Mouse (Mus musculus) lung, postnatal 0 days (tissue): ENCODE measurements around the gene Mmp21.

ENCODE experiments used
- CTCF ChIP-seq: IDR thresholded peaks from 2 replicates; pipeline ENCODE4 v1.5.1; 2016; ENCODE audit warnings: antibody characterized with exemption, mild to moderate bottlenecking
- EP300 ChIP-seq: IDR thresholded peaks from 2 replicates; pipeline ENCODE4 v1.6.1; 2016; ENCODE audit warnings: antibody characterized with exemption, mild to moderate bottlenecking, control low read depth

DNA sequence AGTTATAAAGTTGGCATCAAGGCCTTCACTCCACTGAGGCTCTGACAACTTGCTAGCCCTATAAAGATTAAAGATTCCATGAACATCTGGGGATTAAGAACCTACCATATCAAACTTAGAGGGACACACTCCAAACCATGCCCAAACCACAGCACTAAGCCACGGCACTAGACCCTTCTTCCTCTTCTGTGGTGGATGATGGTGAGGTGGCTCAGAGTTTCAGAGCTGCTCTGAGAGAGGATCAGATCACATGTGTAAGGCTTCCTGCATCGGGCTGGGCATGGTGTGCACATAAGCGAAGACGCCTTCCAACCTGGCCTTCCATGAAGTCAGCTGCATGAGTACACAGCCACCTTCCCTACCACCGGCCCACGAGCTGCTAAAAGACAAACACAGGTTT, 4.8 kb upstream of the Mmp21 start:
- no peak for TF ChIP-seq CTCF
- no peak for TF ChIP-seq EP300
